Mouse (Mus musculus) cerebellum, adult 9-10 months (tissue): ENCODE measurements around the gene Arhgap11a.
A peak's percentile ranks its signal among the peaks of the same experiment; 100 is the strongest.

Source experiments
- DNase-seq: peaks from one replicate; pipeline ENCODE4 v3.0.0; 2022

Gene Arhgap11a

GRCm38 (mm10) chr2:113817681-113818606 lies 30.5 kb downstream of the Arhgap11a start:
- peak; percentile 49 for DNase-seq

GRCm38 (mm10) chr2:113807640-113808039 lies 40.8 kb downstream of the Arhgap11a start:
- peak; percentile 75 for DNase-seq

GRCm38 (mm10) chr2:113806851-113807577 lies 41.4 kb downstream of the Arhgap11a start:
- DNase-seq: peak; percentile 65

- no peak for DNase-seq
Measured at GRCm38 (mm10) chr2:113805765-113806164, 42.7 kb downstream of the Arhgap11a start.

GRCm38 (mm10) chr2:113803753-113804152 lies 44.7 kb downstream of the Arhgap11a start:
- peak; percentile 78 for DNase-seq

- no peak for DNase-seq
Measured at GRCm38 (mm10) chr2:113800846-113801245, 47.6 kb downstream of the Arhgap11a start.

- DNase-seq: no peak
Measured at GRCm38 (mm10) chr2:113798605-113799004, 49.9 kb downstream of the Arhgap11a start.

GRCm38 (mm10) chr2:113795186-113795585 lies 53.3 kb downstream of the Arhgap11a start:
- DNase-seq: no peak

- no peak for DNase-seq
Measured at GRCm38 (mm10) chr2:113793521-113793920, 54.9 kb downstream of the Arhgap11a start.

GRCm38 (mm10) chr2:113788821-113789387 lies 59.6 kb downstream of the Arhgap11a start:
- DNase-seq: no peak

GRCm38 (mm10) chr2:113787882-113788281 lies 60.6 kb downstream of the Arhgap11a start:
- DNase-seq: no peak

- no peak for DNase-seq
Measured at GRCm38 (mm10) chr2:113784851-113785250, 63.6 kb downstream of the Arhgap11a start.

GRCm38 (mm10) chr2:113781521-113781920 lies 66.9 kb downstream of the Arhgap11a start:
- DNase-seq: no peak
